Mouse (Mus musculus) neural tube, embryonic 14.5 days (tissue): Measurements from ENCODE around the gene Tnfrsf1a. TPM values are rescaled to one million over a fixed set of nuclear protein-coding genes. Genes with fewer than 3 reads are reported as not detected.

ENCODE experiments used
- ATAC-seq: fragments of 200-750 bp; cut with Nextera tagmentation; 2 replicates; pipeline ENCODE4 v1.8.0; 2017; ENCODE audit warnings: low read depth, mild to moderate bottlenecking, moderate TSS enrichment, moderate library complexity
- H3K27ac ChIP-seq: fragments of 300-500 bp; sonication (generic); 2 replicates; pipeline ENCODE4 v1.5.1; 2014; ENCODE audit warnings: low read depth, mild to moderate bottlenecking, control low read depth, low read length, moderate library complexity, mixed read lengths
- H3K27me3 ChIP-seq: fragments of 300-500 bp; sonication (generic); 2 replicates; pipeline ENCODE4 v1.6.1; 2014; ENCODE audit warnings: low read length; ENCODE audit not compliant: control insufficient read depth, insufficient read depth
- H3K36me3 ChIP-seq: fragments of 300-500 bp; sonication (generic); 2 replicates; pipeline ENCODE4 v1.6.1; 2014; ENCODE audit warnings: low read length, mixed read lengths; ENCODE audit not compliant: control insufficient read depth, insufficient read depth
- H3K4me1 ChIP-seq: fragments of 300-500 bp; sonication (generic); 2 replicates; pipeline ENCODE4 v1.6.1; 2014; ENCODE audit warnings: low read length; ENCODE audit not compliant: control insufficient read depth, insufficient read depth
- H3K4me2 ChIP-seq: fragments of 300-500 bp; sonication (generic); 2 replicates; pipeline ENCODE4 v1.6.1; 2014; ENCODE audit warnings: mild to moderate bottlenecking, low read depth, low read length, control low read depth
- H3K4me3 ChIP-seq: fragments of 300-500 bp; sonication (generic); 2 replicates; pipeline ENCODE4 v1.5.1; 2014; ENCODE audit warnings: low read depth, low read length, control low read depth, mixed read lengths
- H3K9ac ChIP-seq: fragments of 300-500 bp; sonication (generic); replicated peaks from 2 replicates; pipeline ENCODE4 v1.6.1; 2014; ENCODE audit warnings: low read depth, mild to moderate bottlenecking, control low read depth, low read length, mixed read lengths
- H3K9me3 ChIP-seq: fragments of 300-500 bp; sonication (generic); 2 replicates; pipeline ENCODE4 v1.6.1; 2016; ENCODE audit warnings: low read length; ENCODE audit not compliant: control insufficient read depth
- WGBS: fragments of 180-500 bp; shearing (Covaris S2); extraction: QIAGEN DNeasy Blood & Tissue Kit; methylation state at CpG from one replicate; pipeline ENCODE4 v1.1.7; 2014; 5-methylcytosine and 5-hydroxymethylcytosine counted together
- polyA plus RNA-seq: library from polyadenylated mRNA; unstranded; fragments of >200 nt; fragmentation: Nextera tagmentation; extraction: Ambion mirVana; gene quantifications from 2 replicates; pipeline ENCODE4 v1.2.1, GENCODE M21; 2014

The Tnfrsf1a gene
- polyA plus RNA-seq, 1 experiment from 2014 or later, result 6.5 TPM

DNA sequence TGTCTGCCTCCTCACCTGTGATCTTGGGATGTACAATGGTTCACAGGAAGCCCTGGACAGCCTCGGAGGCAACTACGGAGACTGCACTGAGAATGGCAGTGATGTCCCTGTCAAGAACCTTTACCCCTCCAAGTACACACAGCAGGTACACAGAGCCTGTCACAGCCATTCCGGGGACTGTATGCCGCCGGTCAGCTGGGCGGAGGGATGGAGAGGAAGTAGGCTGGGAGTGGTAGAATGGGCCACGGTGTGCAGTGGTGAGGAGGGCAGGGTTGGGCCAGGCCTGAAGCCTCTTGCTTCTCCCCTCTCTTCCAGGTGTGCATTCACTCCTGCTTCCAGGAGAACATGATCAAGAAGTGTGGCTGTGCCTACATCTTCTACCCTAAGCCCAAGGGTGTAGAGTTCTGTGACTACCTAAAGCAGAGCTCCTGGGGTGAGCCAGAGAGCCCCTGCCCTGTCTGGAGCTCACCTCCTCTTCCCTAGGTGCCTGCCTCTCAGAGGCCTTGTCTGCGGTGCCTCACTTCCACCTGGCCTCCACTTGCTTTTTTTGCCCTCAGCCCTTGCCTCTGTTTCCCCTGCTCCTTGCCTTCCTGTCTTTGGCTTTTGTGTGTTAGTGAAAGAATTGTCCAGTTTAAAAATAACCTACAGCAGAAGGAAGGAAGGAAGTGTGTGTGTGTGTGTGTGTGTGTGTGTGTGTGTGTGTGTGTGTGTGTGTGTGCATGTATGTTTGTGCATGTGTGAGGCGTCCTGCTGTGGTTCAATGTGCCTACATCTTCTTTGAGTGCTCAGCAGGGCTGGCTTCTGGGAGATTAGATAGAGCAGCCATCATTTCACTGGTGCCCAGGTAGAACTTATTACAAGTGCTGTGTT lies 10.1 kb upstream of the Tnfrsf1a start:
- Histone ChIP-seq H3K27me3 (no peaks in the 10 kb centered on the region), H3K9ac (no peak overlapping the region), H3K4me2 (no peak overlapping the region), H3K4me3 (no peak overlapping the region), H3K36me3 (no peaks in the 10 kb centered on the region), H3K9me3 (no peaks in the 10 kb centered on the region), H3K4me1 (no peaks in the 10 kb centered on the region), H3K27ac (no peak overlapping the region)
- WGBS, result 79% methylated on average over 9 of the region's 9 CpGs
- ATAC-seq, result no peak

DNA sequence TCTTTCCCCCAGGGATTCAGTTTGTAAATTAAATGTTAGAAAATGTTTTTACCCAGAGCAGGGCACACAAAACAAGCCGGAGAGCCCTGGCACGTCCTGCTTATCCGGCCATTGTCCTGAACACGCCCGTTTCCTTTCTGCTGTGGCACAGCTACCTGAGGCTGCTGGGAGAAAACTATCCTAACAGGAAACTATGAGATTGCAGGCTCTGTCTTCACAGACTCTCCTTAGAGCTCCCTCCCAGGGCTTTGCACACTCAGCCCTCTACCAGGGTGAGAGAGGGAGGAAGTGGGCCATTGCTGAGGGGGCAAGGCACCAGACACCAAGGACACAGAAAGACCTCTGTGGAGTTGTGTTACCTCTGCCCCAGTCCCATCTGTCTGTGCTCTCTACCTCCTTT lies 8.9 kb upstream of the Tnfrsf1a start:
- H3K27me3 ChIP-seq, result no peaks in the 10 kb centered on the region
- WGBS, result 83% methylated on average over 5 of the region's 5 CpGs
- H3K4me1 ChIP-seq, result no peaks in the 10 kb centered on the region
- no peaks in the 10 kb centered on the region for H3K36me3 ChIP-seq
- H3K27ac ChIP-seq, result no peak overlapping the region
- H3K9ac ChIP-seq, result no peak overlapping the region
- ATAC-seq, result no peak
- no peak overlapping the region for H3K4me2 ChIP-seq
- H3K4me3 ChIP-seq, result no peak overlapping the region
- H3K9me3 ChIP-seq, result no peaks in the 10 kb centered on the region

DNA sequence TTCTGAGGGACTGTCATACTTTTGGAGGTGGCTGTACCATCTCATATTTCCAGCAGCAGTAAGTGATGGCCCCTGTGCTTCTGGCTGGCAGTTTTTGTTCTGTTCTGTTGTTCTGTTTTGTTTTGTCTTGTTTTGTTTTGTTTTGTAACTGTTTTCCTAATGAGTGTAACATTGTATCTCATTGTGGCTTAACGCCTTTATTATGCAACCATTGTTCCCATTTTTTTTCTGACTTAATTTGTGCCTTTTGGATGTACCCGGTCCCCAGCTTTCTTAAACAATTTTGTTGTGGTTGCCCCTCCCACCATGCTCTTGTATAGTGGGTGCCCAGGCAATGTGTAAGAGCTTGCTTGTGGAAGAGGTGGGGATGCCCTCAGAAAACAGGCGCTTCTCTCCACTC lies 7.0 kb upstream of the Tnfrsf1a start:
- no peak overlapping the region for H3K9ac ChIP-seq
- no peak overlapping the region for H3K4me2 ChIP-seq
- H3K4me3 ChIP-seq, result no peak overlapping the region
- no peaks in the 10 kb centered on the region for H3K27me3 ChIP-seq
- no peaks in the 10 kb centered on the region for H3K4me1 ChIP-seq
- no peaks in the 10 kb centered on the region for H3K9me3 ChIP-seq
- no peak for ATAC-seq
- no peaks in the 10 kb centered on the region for H3K36me3 ChIP-seq
- 48% methylated on average over 3 of the region's 3 CpGs for WGBS
- no peak overlapping the region for H3K27ac ChIP-seq

DNA sequence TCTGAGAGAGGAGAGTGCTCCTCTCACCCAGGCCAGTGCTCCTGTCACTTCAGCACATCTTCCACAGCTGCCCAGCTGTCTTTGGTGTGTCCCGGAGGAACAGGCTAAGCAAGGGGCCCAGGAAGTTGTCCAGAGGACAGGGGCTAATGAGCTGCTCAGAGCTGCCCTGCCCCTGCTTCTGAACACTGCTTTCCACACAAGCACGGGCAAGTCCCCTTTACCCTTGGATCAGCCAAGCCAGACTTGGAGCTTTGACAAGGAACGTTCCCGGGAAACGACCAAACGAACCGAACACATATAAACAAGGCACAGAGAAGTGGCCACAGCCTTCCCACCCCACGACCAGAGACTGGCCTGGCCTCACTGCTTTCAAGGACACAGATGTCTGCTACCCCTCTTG lies 5.1 kb upstream of the Tnfrsf1a start:
- 48% methylated on average over 8 of the region's 8 CpGs for WGBS
- ATAC-seq, result no peak

GRCm38 (mm10) chr6:125344866-125345265 lies 4.3 kb upstream of the Tnfrsf1a start:
- no peaks in the 10 kb centered on the region for H3K36me3 ChIP-seq
- whole genome bisulfite sequencing, result 73% methylated on average over 4 of the region's 4 CpGs

More for the DNA sequence above, 5.1 kb upstream of the Tnfrsf1a start:
- H3K4me1 ChIP-seq, result peaks cover 4% of the 10 kb centered on the region; the same call in 1 of the 2 replicates
- H3K9ac ChIP-seq, result no peak overlapping the region
- no peaks in the 10 kb centered on the region for H3K27me3 ChIP-seq
- H3K36me3 ChIP-seq, result no peaks in the 10 kb centered on the region
- H3K4me2 ChIP-seq, result no peak overlapping the region
- no peak overlapping the region for H3K4me3 ChIP-seq
- no peak overlapping the region for H3K27ac ChIP-seq
- no peaks in the 10 kb centered on the region for H3K9me3 ChIP-seq

DNA sequence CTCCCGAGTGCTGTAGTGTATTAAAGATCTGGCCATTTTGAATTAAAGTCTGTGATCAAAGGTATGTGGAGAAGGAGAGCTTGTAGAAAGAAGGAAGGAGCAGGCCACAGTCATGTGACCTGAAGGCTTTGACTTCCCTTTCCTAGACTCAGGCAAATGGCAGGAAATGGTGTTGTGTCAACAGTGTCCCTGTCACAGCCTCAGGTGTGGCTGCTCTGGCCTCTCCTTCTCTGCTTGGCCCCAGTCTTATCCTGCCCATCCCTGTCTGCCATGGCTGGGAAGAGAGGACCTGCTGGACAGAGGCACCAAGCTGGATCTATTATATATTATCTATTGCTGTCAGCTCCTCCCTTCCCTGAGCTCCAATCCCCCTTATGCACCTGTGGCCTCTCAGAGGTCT lies 3.5 kb upstream of the Tnfrsf1a start:
- Histone ChIP-seq H3K27ac (no peak overlapping the region), H3K4me2 (no peak overlapping the region), H3K4me1 (peaks cover 8% of the 10 kb centered on the region; the same call in 1 of the 2 replicates), H3K27me3 (no peaks in the 10 kb centered on the region; the same call in 1 of the 2 replicates), H3K9me3 (no peaks in the 10 kb centered on the region), H3K4me3 (no peak overlapping the region), H3K9ac (no peak overlapping the region), H3K36me3 (no peaks in the 10 kb centered on the region)
- WGBS, result 63% methylated on average over 1 of the region's 1 CpGs
- ATAC-seq, result no peak

More at GRCm38 (mm10) chr6:125344866-125345265, 4.3 kb upstream of the Tnfrsf1a start:
- Histone ChIP-seq H3K4me2 (no peak overlapping the region), H3K4me1 (peaks cover 8% of the 10 kb centered on the region; the same call in 1 of the 2 replicates), H3K9me3 (no peaks in the 10 kb centered on the region), H3K27ac (no peak overlapping the region), H3K27me3 (no peaks in the 10 kb centered on the region; the same call in 1 of the 2 replicates), H3K4me3 (no peak overlapping the region), H3K9ac (no peak overlapping the region)
- no peak for ATAC-seq

DNA sequence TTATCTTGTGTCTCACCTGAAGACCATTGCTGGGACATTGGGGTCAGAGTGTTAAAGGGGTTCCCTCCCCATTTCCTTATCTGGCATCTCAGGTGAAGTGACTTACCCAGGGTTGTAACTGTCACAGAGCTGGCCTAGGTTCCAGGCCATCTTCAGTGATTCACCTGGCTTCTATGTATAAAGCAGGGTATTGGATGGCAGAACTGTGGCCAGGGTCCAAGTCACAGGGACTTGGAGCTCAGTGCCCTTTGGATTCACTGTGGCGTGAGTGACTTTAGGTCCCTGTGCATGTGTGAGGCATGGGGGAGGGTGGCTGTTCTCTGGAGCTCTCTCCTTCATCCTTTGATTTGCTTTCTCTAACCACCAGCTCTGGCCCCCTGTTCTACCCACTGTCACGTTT lies 3.1 kb upstream of the Tnfrsf1a start:
- H3K4me2 ChIP-seq, result no peak overlapping the region
- ATAC-seq, result no peak
- H3K4me3 ChIP-seq, result no peak overlapping the region
- H3K9ac ChIP-seq, result no peak overlapping the region
- H3K27ac ChIP-seq, result no peak overlapping the region
- H3K27me3 ChIP-seq, result no peaks in the 10 kb centered on the region; the same call in 1 of the 2 replicates
- WGBS, result 65% methylated on average over 2 of the region's 2 CpGs
- H3K36me3 ChIP-seq, result no peaks in the 10 kb centered on the region
- H3K4me1 ChIP-seq, result peaks cover 8% of the 10 kb centered on the region; the same call in 1 of the 2 replicates
- H3K9me3 ChIP-seq, result no peaks in the 10 kb centered on the region

DNA sequence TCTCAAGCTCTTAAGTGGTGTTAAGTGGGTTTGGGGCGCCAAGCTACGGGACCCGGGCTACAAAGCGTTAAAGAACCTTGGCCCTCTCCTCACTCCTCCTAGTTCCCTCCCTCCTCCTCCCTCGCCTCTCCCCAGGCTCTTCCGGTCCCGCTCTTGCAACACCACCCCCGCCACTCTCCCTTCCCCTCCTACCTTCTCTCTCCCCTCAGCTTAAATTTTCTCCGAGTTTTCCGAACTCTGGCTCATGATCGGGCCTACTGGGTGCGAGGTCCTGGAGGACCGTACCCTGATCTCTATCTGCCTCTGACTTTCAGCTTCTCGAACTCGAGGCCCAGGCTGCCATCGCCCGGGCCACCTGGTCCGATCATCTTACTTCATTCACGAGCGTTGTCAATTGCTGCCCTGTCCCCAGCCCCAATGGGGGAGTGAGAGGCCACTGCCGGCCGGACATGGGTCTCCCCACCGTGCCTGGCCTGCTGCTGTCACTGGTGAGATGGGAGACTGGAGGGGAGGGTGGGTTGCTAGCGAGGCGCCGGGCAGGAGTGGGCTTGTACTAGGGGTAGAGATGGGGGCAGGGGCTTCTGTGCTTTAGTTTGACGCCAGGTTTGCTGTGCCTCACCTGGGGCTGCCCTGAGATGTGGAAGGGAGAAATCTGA lies 541 bp downstream of the Tnfrsf1a start:
- H3K36me3 ChIP-seq, result no peaks in the 10 kb centered on the region
- H3K27me3 ChIP-seq, result no peaks in the 10 kb centered on the region; the same call in 1 of the 2 replicates
- H3K4me1 ChIP-seq, result peaks cover 8% of the 10 kb centered on the region; the same call in 1 of the 2 replicates
- H3K4me3 ChIP-seq, result peak overlapping the region; percentile 37
- H3K4me2 ChIP-seq, result peak overlapping the region; percentile 58
- ATAC-seq, result peak; percentile 30; the same call in 1 of the 2 replicates
- under 1% methylated on average over 27 of the region's 27 CpGs for WGBS
- no peak overlapping the region for H3K27ac ChIP-seq
- peak overlapping the region; percentile 18 for H3K9ac ChIP-seq
- no peaks in the 10 kb centered on the region for H3K9me3 ChIP-seq
